Mouse (Mus musculus): Measurements from ENCODE around the gene Dgkb. TPM values are rescaled to one million over a fixed set of nuclear protein-coding genes. Genes with fewer than 3 reads are reported as not detected.

Gene Dgkb
- polyA plus RNA-seq, 1 experiment from 2014 or later, result 0.02 TPM

- no peak overlapping the region for H3K4me2 ChIP-seq (ENCODE audit: low read depth, low read length)
- WGBS (ENCODE audit: insufficient replicate concordance), result 4% methylated on average over 10 of the region's 10 CpGs
Measured at GRCm38 (mm10) chr12:37881376-37881775, 63.9 kb downstream of the Dgkb start.

GRCm38 (mm10) chr12:37882796-37883195 lies 65.3 kb downstream of the Dgkb start:
- no peak for ATAC-seq (ENCODE audit: low read depth)
- 63% methylated on average over 1 of the region's 1 CpGs for WGBS (ENCODE audit: insufficient replicate concordance)
- no peaks in the 10 kb centered on the region for H3K9me3 ChIP-seq (replicated peaks; ENCODE audit: control insufficient read depth, low read length)
- H3K36me3 ChIP-seq (ENCODE audit: control insufficient read depth, insufficient read depth), result no peaks in the 10 kb centered on the region
- peaks cover 5% of the 10 kb centered on the region; the same call in 1 of the 2 replicates for H3K27me3 ChIP-seq (ENCODE audit: control insufficient read depth, insufficient read depth, low read depth, low read length)
- H3K4me2 ChIP-seq (ENCODE audit: low read depth, low read length), result no peak overlapping the region
- no peak overlapping the region for H3K9ac ChIP-seq (ENCODE audit: low read depth, low read length)
- H3K4me1 ChIP-seq (ENCODE audit: control insufficient read depth, low read depth, low read length), result no peaks in the 10 kb centered on the region
- H3K27ac ChIP-seq (ENCODE audit: low read length), result no peak overlapping the region
- no peak overlapping the region for H3K4me3 ChIP-seq (ENCODE audit: low read depth, low read length)

More at GRCm38 (mm10) chr12:37881376-37881775, 63.9 kb downstream of the Dgkb start:
- H3K9ac ChIP-seq (ENCODE audit: low read depth, low read length), result no peak overlapping the region
- ATAC-seq (ENCODE audit: low read depth), result no peak
- H3K9me3 ChIP-seq (replicated peaks; ENCODE audit: control insufficient read depth, low read length), result no peaks in the 10 kb centered on the region
- no peak overlapping the region for H3K4me3 ChIP-seq (ENCODE audit: low read depth, low read length)
- no peak overlapping the region for H3K27ac ChIP-seq (ENCODE audit: low read length)
- no peaks in the 10 kb centered on the region for H3K36me3 ChIP-seq (ENCODE audit: control insufficient read depth, insufficient read depth)
- H3K4me1 ChIP-seq (ENCODE audit: control insufficient read depth, low read depth, low read length), result no peaks in the 10 kb centered on the region
- H3K27me3 ChIP-seq (ENCODE audit: control insufficient read depth, insufficient read depth, low read depth, low read length), result peaks cover 5% of the 10 kb centered on the region; the same call in 1 of the 2 replicates

GRCm38 (mm10) chr12:37883781-37884180 lies 66.3 kb downstream of the Dgkb start:
- 59% methylated on average over 4 of the region's 4 CpGs for WGBS (ENCODE audit: insufficient replicate concordance)
- Histone ChIP-seq H3K4me1 (ENCODE audit: control insufficient read depth, low read depth, low read length) (no peaks in the 10 kb centered on the region), H3K27me3 (ENCODE audit: control insufficient read depth, insufficient read depth, low read depth, low read length) (peaks cover 5% of the 10 kb centered on the region; the same call in 1 of the 2 replicates), H3K9me3 (replicated peaks; ENCODE audit: control insufficient read depth, low read length) (no peaks in the 10 kb centered on the region), H3K36me3 (ENCODE audit: control insufficient read depth, insufficient read depth) (no peaks in the 10 kb centered on the region), H3K9ac (ENCODE audit: low read depth, low read length) (no peak overlapping the region), H3K27ac (ENCODE audit: low read length) (no peak overlapping the region), H3K4me3 (ENCODE audit: low read depth, low read length) (no peak overlapping the region), H3K4me2 (ENCODE audit: low read depth, low read length) (no peak overlapping the region)
- ATAC-seq (ENCODE audit: low read depth), result no peak

GRCm38 (mm10) chr12:37888591-37888990 lies 71.1 kb downstream of the Dgkb start:
- no peaks in the 10 kb centered on the region for H3K27me3 ChIP-seq (ENCODE audit: control insufficient read depth, insufficient read depth, low read depth, low read length)
- no peaks in the 10 kb centered on the region for H3K36me3 ChIP-seq (ENCODE audit: control insufficient read depth, insufficient read depth)
- H3K4me3 ChIP-seq (ENCODE audit: low read depth, low read length), result no peak overlapping the region
- H3K9me3 ChIP-seq (replicated peaks; ENCODE audit: control insufficient read depth, low read length), result no peaks in the 10 kb centered on the region
- no peak overlapping the region for H3K9ac ChIP-seq (ENCODE audit: low read depth, low read length)
- H3K4me2 ChIP-seq (ENCODE audit: low read depth, low read length), result no peak overlapping the region
- no peak overlapping the region for H3K27ac ChIP-seq (ENCODE audit: low read length)
- no peaks in the 10 kb centered on the region for H3K4me1 ChIP-seq (ENCODE audit: control insufficient read depth, low read depth, low read length)
- no peak for ATAC-seq (ENCODE audit: low read depth)

GRCm38 (mm10) chr12:37889431-37889830 lies 71.9 kb downstream of the Dgkb start:
- no peak overlapping the region for H3K4me2 ChIP-seq (ENCODE audit: low read depth, low read length)
- ATAC-seq (ENCODE audit: low read depth), result no peak
- WGBS (ENCODE audit: insufficient replicate concordance), result 65% methylated on average over 4 of the region's 4 CpGs

GRCm38 (mm10) chr12:37891336-37891735 lies 73.8 kb downstream of the Dgkb start:
- Histone ChIP-seq H3K9me3 (replicated peaks; ENCODE audit: control insufficient read depth, low read length) (no peaks in the 10 kb centered on the region), H3K4me1 (ENCODE audit: control insufficient read depth, low read depth, low read length) (no peaks in the 10 kb centered on the region), H3K4me2 (ENCODE audit: low read depth, low read length) (no peak overlapping the region), H3K36me3 (ENCODE audit: control insufficient read depth, insufficient read depth) (no peaks in the 10 kb centered on the region), H3K4me3 (ENCODE audit: low read depth, low read length) (no peak overlapping the region), H3K27me3 (ENCODE audit: control insufficient read depth, insufficient read depth, low read depth, low read length) (no peaks in the 10 kb centered on the region), H3K27ac (ENCODE audit: low read length) (no peak overlapping the region), H3K9ac (ENCODE audit: low read depth, low read length) (no peak overlapping the region)
- ATAC-seq (ENCODE audit: low read depth), result no peak
- 65% methylated on average over 3 of the region's 3 CpGs for WGBS (ENCODE audit: insufficient replicate concordance)

More at GRCm38 (mm10) chr12:37889431-37889830, 71.9 kb downstream of the Dgkb start:
- Histone ChIP-seq H3K27me3 (ENCODE audit: control insufficient read depth, insufficient read depth, low read depth, low read length) (no peaks in the 10 kb centered on the region), H3K36me3 (ENCODE audit: control insufficient read depth, insufficient read depth) (no peaks in the 10 kb centered on the region), H3K9me3 (replicated peaks; ENCODE audit: control insufficient read depth, low read length) (no peaks in the 10 kb centered on the region), H3K4me1 (ENCODE audit: control insufficient read depth, low read depth, low read length) (no peaks in the 10 kb centered on the region), H3K4me3 (ENCODE audit: low read depth, low read length) (no peak overlapping the region), H3K9ac (ENCODE audit: low read depth, low read length) (no peak overlapping the region), H3K27ac (ENCODE audit: low read length) (no peak overlapping the region)

GRCm38 (mm10) chr12:37942163-37942562 lies 124.6 kb downstream of the Dgkb start:
- WGBS (ENCODE audit: insufficient replicate concordance), result 79% methylated on average over 2 of the region's 2 CpGs
- Histone ChIP-seq H3K4me2 (ENCODE audit: low read depth, low read length) (no peak overlapping the region), H3K4me3 (ENCODE audit: low read depth, low read length) (no peak overlapping the region), H3K27me3 (ENCODE audit: control insufficient read depth, insufficient read depth, low read depth, low read length) (no peaks in the 10 kb centered on the region), H3K4me1 (ENCODE audit: control insufficient read depth, low read depth, low read length) (no peaks in the 10 kb centered on the region), H3K27ac (ENCODE audit: low read length) (no peak overlapping the region), H3K36me3 (ENCODE audit: control insufficient read depth, insufficient read depth) (no peaks in the 10 kb centered on the region), H3K9ac (ENCODE audit: low read depth, low read length) (no peak overlapping the region), H3K9me3 (replicated peaks; ENCODE audit: control insufficient read depth, low read length) (no peaks in the 10 kb centered on the region)
- no peak for ATAC-seq (ENCODE audit: low read depth)

GRCm38 (mm10) chr12:37956193-37956592 lies 138.7 kb downstream of the Dgkb start:
- Histone ChIP-seq H3K36me3 (ENCODE audit: control insufficient read depth, insufficient read depth) (no peaks in the 10 kb centered on the region), H3K27me3 (ENCODE audit: control insufficient read depth, insufficient read depth, low read depth, low read length) (no peaks in the 10 kb centered on the region), H3K4me2 (ENCODE audit: low read depth, low read length) (no peak overlapping the region), H3K27ac (ENCODE audit: low read length) (no peak overlapping the region), H3K9ac (ENCODE audit: low read depth, low read length) (no peak overlapping the region), H3K9me3 (replicated peaks; ENCODE audit: control insufficient read depth, low read length) (no peaks in the 10 kb centered on the region), H3K4me1 (ENCODE audit: control insufficient read depth, low read depth, low read length) (no peaks in the 10 kb centered on the region), H3K4me3 (ENCODE audit: low read depth, low read length) (no peak overlapping the region)
- 65% methylated on average over 4 of the region's 4 CpGs for WGBS (ENCODE audit: insufficient replicate concordance)
- no peak for ATAC-seq (ENCODE audit: low read depth)

GRCm38 (mm10) chr12:37971482-37971881 lies 154.0 kb downstream of the Dgkb start:
- Histone ChIP-seq H3K9me3 (replicated peaks; ENCODE audit: control insufficient read depth, low read length) (no peaks in the 10 kb centered on the region), H3K4me3 (ENCODE audit: low read depth, low read length) (no peak overlapping the region), H3K4me2 (ENCODE audit: low read depth, low read length) (no peak overlapping the region), H3K9ac (ENCODE audit: low read depth, low read length) (no peak overlapping the region), H3K27ac (ENCODE audit: low read length) (no peak overlapping the region), H3K36me3 (ENCODE audit: control insufficient read depth, insufficient read depth) (no peaks in the 10 kb centered on the region), H3K27me3 (ENCODE audit: control insufficient read depth, insufficient read depth, low read depth, low read length) (no peaks in the 10 kb centered on the region), H3K4me1 (ENCODE audit: control insufficient read depth, low read depth, low read length) (no peaks in the 10 kb centered on the region)
- ATAC-seq (ENCODE audit: low read depth), result no peak
- WGBS (ENCODE audit: insufficient replicate concordance), result 47% methylated on average over 1 of the region's 1 CpGs

Data from liver, embryonic 16.5 days (tissue).